Mouse (Mus musculus): ENCODE results near the gene Dcaf4. TPM values are rescaled to one million over a fixed set of nuclear protein-coding genes. Genes with fewer than 3 reads are reported as not detected.

Dcaf4 gene
- total and polyA plus RNA-seq, 2 experiments from 2014 or later: 34.5 to 55.6 TPM

- Histone ChIP-seq H3K4me1 (ENCODE audit: insufficient read depth, low read length) (no peaks in the 10 kb centered on the region), H3K27ac (no peak overlapping the region), H3K9ac (replicated peaks; ENCODE audit: low read length) (no peak overlapping the region), H3K27me3 (ENCODE audit: insufficient read depth, low read length) (no peaks in the 10 kb centered on the region), H3K9me3 (ENCODE audit: low read length) (no peaks in the 10 kb centered on the region), H3K36me3 (ENCODE audit: insufficient read depth, low read length) (no peaks in the 10 kb centered on the region), H3K4me3 (ENCODE audit: low read length) (no peak overlapping the region), H3K4me2 (ENCODE audit: low read depth, low read length) (no peak overlapping the region)
- DNase-seq (ENCODE audit: low spot score) (no peak), ATAC-seq (no peak)
- WGBS: 77% methylated on average over 10 of the region's 10 CpGs
- no peak for TF ChIP-seq CTCF (IDR thresholded peaks at IDR 0.05; ENCODE audit: low read depth)
Observed at GRCm38 (mm10) chr12:83506543-83506942, 13.7 kb upstream of the Dcaf4 start.

- no peak overlapping the region for H3K4me3 ChIP-seq (ENCODE audit: low read length)
- TF ChIP-seq CTCF (IDR thresholded peaks at IDR 0.05; ENCODE audit: low read depth): no peak
- H3K36me3 ChIP-seq (ENCODE audit: insufficient read depth, low read length): no peaks in the 10 kb centered on the region
- ATAC-seq (no peak), DNase-seq (ENCODE audit: low spot score) (no peak)
- no peaks in the 10 kb centered on the region for H3K9me3 ChIP-seq (ENCODE audit: low read length)
- H3K9ac ChIP-seq (replicated peaks; ENCODE audit: low read length): no peak overlapping the region
- no peaks in the 10 kb centered on the region for H3K27me3 ChIP-seq (ENCODE audit: insufficient read depth, low read length)
- H3K27ac ChIP-seq: no peak overlapping the region
- WGBS: 81% methylated on average over 5 of the region's 5 CpGs
- no peak overlapping the region for H3K4me2 ChIP-seq (ENCODE audit: low read depth, low read length)
- 0 out of 2 replicates have a peak, but pooled peaks cover 2% of the 10 kb centered on the region for H3K4me1 ChIP-seq (ENCODE audit: insufficient read depth, low read length)
Observed at GRCm38 (mm10) chr12:83510586-83510985, 9.7 kb upstream of the Dcaf4 start.

GRCm38 (mm10) chr12:83512783-83513182 lies 7.5 kb upstream of the Dcaf4 start:
- H3K4me1 ChIP-seq (ENCODE audit: insufficient read depth, low read length): 0 out of 2 replicates have a peak, but pooled peaks cover 2% of the 10 kb centered on the region
- no peak overlapping the region for H3K4me3 ChIP-seq (ENCODE audit: low read length)
- no peaks in the 10 kb centered on the region for H3K36me3 ChIP-seq (ENCODE audit: insufficient read depth, low read length)
- H3K9ac ChIP-seq (replicated peaks; ENCODE audit: low read length): no peak overlapping the region
- no peaks in the 10 kb centered on the region for H3K9me3 ChIP-seq (ENCODE audit: low read length)
- no peak for TF ChIP-seq CTCF (IDR thresholded peaks at IDR 0.05; ENCODE audit: low read depth)
- H3K27ac ChIP-seq: no peak overlapping the region
- DNase-seq (ENCODE audit: low spot score) (peak; percentile 8), ATAC-seq (no peak)
- 12% methylated on average over 4 of the region's 4 CpGs for WGBS
- no peak overlapping the region for H3K4me2 ChIP-seq (ENCODE audit: low read depth, low read length)
- no peaks in the 10 kb centered on the region for H3K27me3 ChIP-seq (ENCODE audit: insufficient read depth, low read length)

- 0 out of 2 replicates have a peak, but pooled peaks cover 2% of the 10 kb centered on the region for H3K4me1 ChIP-seq (ENCODE audit: insufficient read depth, low read length)
- no peak overlapping the region for H3K4me2 ChIP-seq (ENCODE audit: low read depth, low read length)
- DNase-seq (ENCODE audit: low spot score) (peak; percentile 47), ATAC-seq (no peak)
- no peak overlapping the region for H3K27ac ChIP-seq
- H3K27me3 ChIP-seq (ENCODE audit: insufficient read depth, low read length): no peaks in the 10 kb centered on the region
- TF ChIP-seq CTCF (IDR thresholded peaks at IDR 0.05; ENCODE audit: low read depth): no peak
- WGBS: 22% methylated on average over 5 of the region's 5 CpGs
- H3K4me3 ChIP-seq (ENCODE audit: low read length): no peak overlapping the region
- no peaks in the 10 kb centered on the region for H3K9me3 ChIP-seq (ENCODE audit: low read length)
- no peak overlapping the region for H3K9ac ChIP-seq (replicated peaks; ENCODE audit: low read length)
- H3K36me3 ChIP-seq (ENCODE audit: insufficient read depth, low read length): no peaks in the 10 kb centered on the region
Observed at GRCm38 (mm10) chr12:83513185-83513584, 7.1 kb upstream of the Dcaf4 start.

GRCm38 (mm10) chr12:83514216-83514615 lies 6.0 kb upstream of the Dcaf4 start:
- TF ChIP-seq CTCF (IDR thresholded peaks at IDR 0.05; ENCODE audit: low read depth): no peak
- no peak overlapping the region for H3K4me3 ChIP-seq (ENCODE audit: low read length)
- H3K27ac ChIP-seq: no peak overlapping the region
- DNase-seq (ENCODE audit: low spot score) (no peak), ATAC-seq (no peak)
- no peaks in the 10 kb centered on the region for H3K36me3 ChIP-seq (ENCODE audit: insufficient read depth, low read length)
- H3K9me3 ChIP-seq (ENCODE audit: low read length): no peaks in the 10 kb centered on the region
- H3K27me3 ChIP-seq (ENCODE audit: insufficient read depth, low read length): no peaks in the 10 kb centered on the region
- H3K4me2 ChIP-seq (ENCODE audit: low read depth, low read length): no peak overlapping the region
- 0 out of 2 replicates have a peak, but pooled peaks cover 2% of the 10 kb centered on the region for H3K4me1 ChIP-seq (ENCODE audit: insufficient read depth, low read length)
- H3K9ac ChIP-seq (replicated peaks; ENCODE audit: low read length): no peak overlapping the region
- 33% methylated on average over 4 of the region's 4 CpGs for WGBS

GRCm38 (mm10) chr12:83517580-83517979 lies 2.7 kb upstream of the Dcaf4 start:
- H3K4me2 ChIP-seq (ENCODE audit: low read depth, low read length): no peak overlapping the region
- H3K4me1 ChIP-seq (ENCODE audit: insufficient read depth, low read length): 0 out of 2 replicates have a peak, but pooled peaks cover 7% of the 10 kb centered on the region
- no peaks in the 10 kb centered on the region for H3K36me3 ChIP-seq (ENCODE audit: insufficient read depth, low read length)
- TF ChIP-seq CTCF (IDR thresholded peaks at IDR 0.05; ENCODE audit: low read depth): no peak
- H3K4me3 ChIP-seq (ENCODE audit: low read length): no peak overlapping the region
- H3K27ac ChIP-seq: no peak overlapping the region
- H3K27me3 ChIP-seq (ENCODE audit: insufficient read depth, low read length): no peaks in the 10 kb centered on the region
- DNase-seq (ENCODE audit: low spot score) (no peak), ATAC-seq (no peak)
- no peaks in the 10 kb centered on the region for H3K9me3 ChIP-seq (ENCODE audit: low read length)
- 91% methylated on average over 3 of the region's 3 CpGs for WGBS
- H3K9ac ChIP-seq (replicated peaks; ENCODE audit: low read length): no peak overlapping the region

- WGBS: 44% methylated on average over 8 of the region's 8 CpGs
- H3K9me3 ChIP-seq (ENCODE audit: low read length): no peaks in the 10 kb centered on the region
- peak overlapping the region; percentile 68 for H3K4me2 ChIP-seq (ENCODE audit: low read depth, low read length)
- 0 out of 2 replicates have a peak, but pooled peaks cover 5% of the 10 kb centered on the region for H3K4me1 ChIP-seq (ENCODE audit: insufficient read depth, low read length)
- H3K27me3 ChIP-seq (ENCODE audit: insufficient read depth, low read length): no peaks in the 10 kb centered on the region
- DNase-seq (ENCODE audit: low spot score) (no peak), ATAC-seq (no peak)
- no peak for TF ChIP-seq CTCF (IDR thresholded peaks at IDR 0.05; ENCODE audit: low read depth)
- H3K27ac ChIP-seq: no peak overlapping the region
- H3K36me3 ChIP-seq (ENCODE audit: insufficient read depth, low read length): no peaks in the 10 kb centered on the region
- peak overlapping the region; percentile 59; the same call in 1 of the 2 replicates for H3K9ac ChIP-seq (replicated peaks; ENCODE audit: low read length)
- H3K4me3 ChIP-seq (ENCODE audit: low read length): peak overlapping the region; percentile 60
Observed at GRCm38 (mm10) chr12:83521083-83521482, 817 bp downstream of the Dcaf4 start.
